8 mouse cellular contexts compared by ENCODE assay signal in genomic region chr5:110770031-110770445, GRCm38 (mm10). TPM values are rescaled to one million over a fixed set of nuclear protein-coding genes. Genes with fewer than 3 reads are reported as not detected.
DNase-seq lines count a peak whose midpoint lies in the region; ATAC-seq lines count a peak whose summit lies in the region.

No protein-coding gene starts in this region.

- H3K4me3 ChIP-seq in forebrain, embryonic 16.5 days (replicated peaks; ENCODE audit: low read length): peak overlapping the region; percentile 95
- peak overlapping the region; percentile 88 for H3K4me3 ChIP-seq in liver, embryonic 12.5 days

- under 1% methylated on average over 47 of the region's 58 CpGs for WGBS in forebrain, embryonic 16.5 days
- under 1% methylated on average over 58 of the region's 58 CpGs for WGBS in liver, embryonic 12.5 days (ENCODE audit: insufficient replicate concordance)

- H3K9me3 ChIP-seq in forebrain, embryonic 16.5 days (ENCODE audit: control insufficient read depth, low read length): no peaks in the 10 kb centered on the region
- no peaks in the 10 kb centered on the region for H3K9me3 ChIP-seq in liver, embryonic 12.5 days (replicated peaks)

- H3K4me1 ChIP-seq in forebrain, embryonic 16.5 days (replicated peaks; ENCODE audit: control insufficient read depth, insufficient read depth, low read length): peaks cover 12% of the 10 kb centered on the region
- H3K4me1 ChIP-seq in liver, embryonic 12.5 days: peaks cover 52% of the 10 kb centered on the region

- H3K27ac ChIP-seq in forebrain, embryonic 16.5 days (ENCODE audit: low read length): peak overlapping the region; percentile 96
- peak overlapping the region; percentile 98 for H3K27ac ChIP-seq in liver, embryonic 12.5 days

- peak overlapping the region; percentile 58 for H3K4me2 ChIP-seq in forebrain, embryonic 16.5 days (ENCODE audit: low read length)
- H3K4me2 ChIP-seq in liver, embryonic 12.5 days: peak overlapping the region; percentile 85

- peak overlapping the region; percentile 93 for H3K9ac ChIP-seq in forebrain, embryonic 16.5 days (replicated peaks; ENCODE audit: low read depth, low read length)
- H3K9ac ChIP-seq in liver, embryonic 12.5 days: peak overlapping the region; percentile 94

- peak; percentile 69 for DNase-seq in cerebellum, adult 9-10 months
- DNase-seq in cerebellum, postnatal 10 days: no peak
- DNase-seq in right cerebral cortex, adult 18-20 months: peak; percentile 48
- DNase-seq in right cerebral cortex, postnatal 25 days: no peak
- DNase-seq in right cerebral cortex, postnatal 14 days: peak; percentile 58
- DNase-seq in gastrocnemius, postnatal 36 days: no peak

- peak; percentile 45; the same call in 1 of the 2 replicates for ATAC-seq in forebrain, embryonic 16.5 days
- peak; percentile 28 for ATAC-seq in liver, embryonic 12.5 days

- no peaks in the 10 kb centered on the region for H3K27me3 ChIP-seq in forebrain, embryonic 16.5 days (replicated peaks; ENCODE audit: control insufficient read depth, insufficient read depth, low read length)
- no peaks in the 10 kb centered on the region for H3K27me3 ChIP-seq in liver, embryonic 12.5 days (replicated peaks)

- intact Hi-C loops in gastrocnemius, postnatal 36 days (cut with DNase I): loop anchor here (5.0 kb wide), 1 partner anchor 37 kb away; no protein-coding TSS in a partner anchor

- H3K36me3 ChIP-seq in forebrain, embryonic 16.5 days (ENCODE audit: control insufficient read depth, insufficient read depth): no peaks in the 10 kb centered on the region
- peaks cover 43% of the 10 kb centered on the region for H3K36me3 ChIP-seq in liver, embryonic 12.5 days

RNA-seq across cellular contexts. Expression of gene Ep400, which starts 0.5 kb away (rescaled TPM):
- polyA plus RNA-seq in forebrain, embryonic 16.5 days (2015; fragmentation: Nextera tagmentation; extraction: Ambion mirVana): 58.9 and 69.1 TPM in 2 replicates
- 23.9 and 28.5 TPM in 2 replicates for polyA plus RNA-seq in liver, embryonic 12.5 days (2016; fragmentation: Nextera tagmentation; extraction: Ambion mirVana)
- 10 to 100 TPM; 21.4 TPM for total RNA-seq in gastrocnemius, postnatal 36 days (2021)

RNA-seq across cellular contexts. Expression of gene Pus1, which starts 10.4 kb away (rescaled TPM):
- polyA plus RNA-seq in forebrain, embryonic 16.5 days (2015; fragmentation: Nextera tagmentation; extraction: Ambion mirVana): 20.1 and 22.0 TPM in 2 replicates
- polyA plus RNA-seq in liver, embryonic 12.5 days (2016; fragmentation: Nextera tagmentation; extraction: Ambion mirVana): 48.7 and 50.7 TPM in 2 replicates
- total RNA-seq in gastrocnemius, postnatal 36 days (2021): 1 to 10 TPM; 8.1 to 9.7 TPM

RNA-seq across cellular contexts. Expression of gene Ulk1, which starts 39.9 kb away (rescaled TPM):
- polyA plus RNA-seq in forebrain, embryonic 16.5 days (2015; fragmentation: Nextera tagmentation; extraction: Ambion mirVana): 45.4 and 47.5 TPM in 2 replicates
- polyA plus RNA-seq in liver, embryonic 12.5 days (2016; fragmentation: Nextera tagmentation; extraction: Ambion mirVana): 10.8 and 11.5 TPM in 2 replicates
- 10 to 100 TPM; 46.3 to 49.4 TPM for total RNA-seq in gastrocnemius, postnatal 36 days (2021)

Comparison
In these comparisons a context has a peak if more than half of its experiments do, and no peak if none do; other contexts are left out.
1. DNase-seq: peak in cerebellum, adult 9-10 months (single experiment), right cerebral cortex, adult 18-20 months (single experiment) and right cerebral cortex, postnatal 14 days (single experiment); none in cerebellum, postnatal 10 days (0 of 2), right cerebral cortex, postnatal 25 days (single experiment) and gastrocnemius, postnatal 36 days (0 of 2).